Mouse (Mus musculus): ENCODE results near the gene Reln. TPM values are rescaled to one million over a fixed set of nuclear protein-coding genes. Genes with fewer than 3 reads are reported as not detected.

Reln gene
- polyA plus RNA-seq, 1 experiment from 2014 or later: 2.4 TPM

- no peak overlapping the region for H3K27ac ChIP-seq (ENCODE audit: low read length)
- DNase-seq (ENCODE audit: low spot score): no peak
- no peaks in the 10 kb centered on the region for H3K36me3 ChIP-seq (ENCODE audit: insufficient read depth, low read length)
- WGBS: 60% methylated on average over 9 of the region's 9 CpGs
- no peaks in the 10 kb centered on the region for H3K27me3 ChIP-seq (replicated peaks; ENCODE audit: insufficient read depth, low read length)
- H3K4me2 ChIP-seq (replicated peaks; ENCODE audit: low read depth, low read length): no peak overlapping the region
- TF ChIP-seq EP300 (IDR thresholded peaks at IDR 0.05): no peak
- TF ChIP-seq CTCF (IDR thresholded peaks at IDR 0.05): no peak
- H3K9me3 ChIP-seq (ENCODE audit: low read length): no peaks in the 10 kb centered on the region
- ATAC-seq: no peak
- no peak overlapping the region for H3K9ac ChIP-seq (replicated peaks; ENCODE audit: low read depth)
- no peaks in the 10 kb centered on the region for H3K4me1 ChIP-seq (ENCODE audit: insufficient read depth, low read depth, low read length)
- no peak overlapping the region for H3K4me3 ChIP-seq (ENCODE audit: low read depth, low read length)
These were observed 237.6 kb downstream of the Reln start for GRCm38 (mm10) chr5:22106811-22107485.

- H3K27me3 ChIP-seq (replicated peaks; ENCODE audit: insufficient read depth, low read length): no peaks in the 10 kb centered on the region
- H3K9ac ChIP-seq (replicated peaks; ENCODE audit: low read depth): no peak overlapping the region
- no peaks in the 10 kb centered on the region for H3K36me3 ChIP-seq (ENCODE audit: insufficient read depth, low read length)
- DNase-seq (ENCODE audit: low spot score) (no peak), ATAC-seq (no peak)
- H3K27ac ChIP-seq (ENCODE audit: low read length): no peak overlapping the region
- no peak overlapping the region for H3K4me2 ChIP-seq (replicated peaks; ENCODE audit: low read depth, low read length)
- WGBS: 92% methylated on average over 5 of the region's 5 CpGs
- H3K4me1 ChIP-seq (ENCODE audit: insufficient read depth, low read depth, low read length): no peaks in the 10 kb centered on the region
- H3K9me3 ChIP-seq (ENCODE audit: low read length): no peaks in the 10 kb centered on the region
- no peak for TF ChIP-seq CTCF (IDR thresholded peaks at IDR 0.05)
- TF ChIP-seq EP300 (IDR thresholded peaks at IDR 0.05): no peak
- H3K4me3 ChIP-seq (ENCODE audit: low read depth, low read length): no peak overlapping the region
These were observed 249.5 kb downstream of the Reln start for GRCm38 (mm10) chr5:22094984-22095383.

- H3K4me1 ChIP-seq (ENCODE audit: insufficient read depth, low read depth, low read length): no peaks in the 10 kb centered on the region
- WGBS: 82% methylated on average over 5 of the region's 5 CpGs
- no peak overlapping the region for H3K4me2 ChIP-seq (replicated peaks; ENCODE audit: low read depth, low read length)
- no peak for TF ChIP-seq CTCF (IDR thresholded peaks at IDR 0.05)
- ATAC-seq (no peak), DNase-seq (ENCODE audit: low spot score) (no peak)
- no peaks in the 10 kb centered on the region for H3K36me3 ChIP-seq (ENCODE audit: insufficient read depth, low read length)
- H3K9me3 ChIP-seq (ENCODE audit: low read length): no peaks in the 10 kb centered on the region
- no peak overlapping the region for H3K4me3 ChIP-seq (ENCODE audit: low read depth, low read length)
- H3K9ac ChIP-seq (replicated peaks; ENCODE audit: low read depth): no peak overlapping the region
- H3K27ac ChIP-seq (ENCODE audit: low read length): no peak overlapping the region
- no peaks in the 10 kb centered on the region for H3K27me3 ChIP-seq (replicated peaks; ENCODE audit: insufficient read depth, low read length)
These were observed 250.5 kb downstream of the Reln start for GRCm38 (mm10) chr5:22094043-22094442.

- DNase-seq (ENCODE audit: low spot score): no peak
- Histone ChIP-seq H3K4me2 (replicated peaks; ENCODE audit: low read depth, low read length) (no peak overlapping the region), H3K36me3 (ENCODE audit: insufficient read depth, low read length) (no peaks in the 10 kb centered on the region), H3K27ac (ENCODE audit: low read length) (no peak overlapping the region), H3K9me3 (ENCODE audit: low read length) (no peaks in the 10 kb centered on the region), H3K4me3 (ENCODE audit: low read depth, low read length) (no peak overlapping the region), H3K4me1 (ENCODE audit: insufficient read depth, low read depth, low read length) (no peaks in the 10 kb centered on the region), H3K9ac (replicated peaks; ENCODE audit: low read depth) (no peak overlapping the region), H3K27me3 (replicated peaks; ENCODE audit: insufficient read depth, low read length) (no peaks in the 10 kb centered on the region)
- no peak for ATAC-seq
- no peak for TF ChIP-seq EP300 (IDR thresholded peaks at IDR 0.05)
- TF ChIP-seq CTCF (IDR thresholded peaks at IDR 0.05): no peak
- 76% methylated on average over 9 of the region's 9 CpGs for WGBS
These were observed 251.2 kb downstream of the Reln start for GRCm38 (mm10) chr5:22093157-22093865.

- DNase-seq (ENCODE audit: low spot score) (no peak), ATAC-seq (no peak)
- TF ChIP-seq CTCF (IDR thresholded peaks at IDR 0.05) (no peak), EP300 (IDR thresholded peaks at IDR 0.05) (no peak)
- 90% methylated on average over 6 of the region's 6 CpGs for WGBS
- H3K36me3 ChIP-seq (ENCODE audit: insufficient read depth, low read length): no peaks in the 10 kb centered on the region
- H3K4me1 ChIP-seq (ENCODE audit: insufficient read depth, low read depth, low read length): no peaks in the 10 kb centered on the region
- H3K4me3 ChIP-seq (ENCODE audit: low read depth, low read length): no peak overlapping the region
- H3K27ac ChIP-seq (ENCODE audit: low read length): no peak overlapping the region
- H3K4me2 ChIP-seq (replicated peaks; ENCODE audit: low read depth, low read length): no peak overlapping the region
- no peaks in the 10 kb centered on the region for H3K27me3 ChIP-seq (replicated peaks; ENCODE audit: insufficient read depth, low read length)
- H3K9me3 ChIP-seq (ENCODE audit: low read length): no peaks in the 10 kb centered on the region
- H3K9ac ChIP-seq (replicated peaks; ENCODE audit: low read depth): no peak overlapping the region
These were observed 264.0 kb downstream of the Reln start for GRCm38 (mm10) chr5:22080468-22080986.

GRCm38 (mm10) chr5:22074971-22075370 is 269.5 kb downstream of the Reln start:
- no peak overlapping the region for H3K4me2 ChIP-seq (replicated peaks; ENCODE audit: low read depth, low read length)
- ATAC-seq: no peak
- H3K9ac ChIP-seq (replicated peaks; ENCODE audit: low read depth): no peak overlapping the region
- DNase-seq (ENCODE audit: low spot score): no peak
- no peaks in the 10 kb centered on the region for H3K27me3 ChIP-seq (replicated peaks; ENCODE audit: insufficient read depth, low read length)
- no peaks in the 10 kb centered on the region for H3K4me1 ChIP-seq (ENCODE audit: insufficient read depth, low read depth, low read length)
- TF ChIP-seq EP300 (IDR thresholded peaks at IDR 0.05) (no peak), CTCF (IDR thresholded peaks at IDR 0.05) (no peak)
- H3K4me3 ChIP-seq (ENCODE audit: low read depth, low read length): no peak overlapping the region
- no peaks in the 10 kb centered on the region for H3K9me3 ChIP-seq (ENCODE audit: low read length)
- H3K36me3 ChIP-seq (ENCODE audit: insufficient read depth, low read length): no peaks in the 10 kb centered on the region
- no peak overlapping the region for H3K27ac ChIP-seq (ENCODE audit: low read length)
- 54% methylated on average over 5 of the region's 5 CpGs for WGBS
